Mouse (Mus musculus) midbrain, embryonic 13.5 days (tissue): ENCODE measurements at regions not wholly inside any gene's neighbourhood (a gene's known extent, or its start where the extent isn't known, plus 50 kb on each side); places are given as distances from the start of the nearest gene placed in this dataset.

ENCODE experiments used
- ATAC-seq: fragments of 200-750 bp; cut with Nextera tagmentation; 2 replicates; pipeline ENCODE4 v1.8.0; 2017; ENCODE audit warnings: mild to moderate bottlenecking, moderate TSS enrichment, moderate library complexity
- H3K27ac ChIP-seq: fragments of 300-500 bp; sonication (generic); 2 replicates; pipeline ENCODE4 v1.5.1; 2015; ENCODE audit warnings: inconsistent platforms, mild to moderate bottlenecking, moderate library complexity
- H3K27me3 ChIP-seq: fragments of 300-500 bp; sonication (generic); 2 replicates; pipeline ENCODE4 v1.6.1; 2015; ENCODE audit warnings: mild to moderate bottlenecking, inconsistent platforms
- H3K36me3 ChIP-seq: fragments of 300-500 bp; sonication (generic); 2 replicates; pipeline ENCODE4 v1.6.1; 2015; ENCODE audit warnings: mild to moderate bottlenecking, inconsistent platforms
- H3K4me1 ChIP-seq: fragments of 300-500 bp; sonication (generic); replicated peaks from 2 replicates; pipeline ENCODE4 v1.6.1; 2015; ENCODE audit warnings: inconsistent platforms
- H3K4me2 ChIP-seq: fragments of 300-500 bp; sonication (generic); replicated peaks from 2 replicates; pipeline ENCODE4 v1.6.1; 2015; ENCODE audit warnings: moderate library complexity, mild to moderate bottlenecking, inconsistent platforms
- H3K4me3 ChIP-seq: fragments of 300-500 bp; sonication (generic); replicated peaks from 2 replicates; pipeline ENCODE4 v1.5.1; 2015; ENCODE audit warnings: mild to moderate bottlenecking, inconsistent platforms
- H3K9ac ChIP-seq: fragments of 300-500 bp; sonication (generic); replicated peaks from 2 replicates; pipeline ENCODE4 v1.6.1; 2015; ENCODE audit warnings: mild to moderate bottlenecking, inconsistent platforms
- H3K9me3 ChIP-seq: fragments of 300-500 bp; sonication (generic); 2 replicates; pipeline ENCODE4 v1.6.1; 2016; ENCODE audit warnings: mild to moderate bottlenecking, inconsistent platforms
- WGBS: fragments of 180-500 bp; shearing (Covaris S2); methylation state at CpG from one replicate; pipeline ENCODE4 v1.1.7; 2015; 5-methylcytosine and 5-hydroxymethylcytosine counted together

DNA sequence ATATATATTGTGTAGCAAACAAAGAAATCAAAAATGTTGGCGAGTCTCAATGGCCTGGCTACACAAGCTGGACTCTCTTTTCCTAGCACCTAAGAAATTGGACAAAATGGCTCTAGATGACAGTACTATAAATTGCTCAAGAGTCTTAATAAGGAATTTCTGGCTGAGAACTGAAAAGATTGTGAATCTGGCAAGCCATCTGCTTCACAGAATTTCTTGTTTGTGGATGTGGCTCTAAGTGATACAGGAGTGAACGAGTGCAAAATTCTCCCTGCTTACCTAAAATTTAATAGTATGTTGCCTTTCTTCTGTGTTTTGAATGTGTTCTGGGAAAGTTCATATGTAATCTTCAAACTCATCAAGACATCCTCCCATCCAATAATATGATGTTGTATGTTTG, 508.1 kb downstream of the Gm37988 start:
- no peaks in the 10 kb centered on the region for H3K36me3 ChIP-seq
- H3K9me3 ChIP-seq = no peaks in the 10 kb centered on the region
- no peak overlapping the region for H3K9ac ChIP-seq
- no peaks in the 10 kb centered on the region for H3K4me1 ChIP-seq
- no peak overlapping the region for H3K4me3 ChIP-seq
- ATAC-seq = no peak
- no peak overlapping the region for H3K27ac ChIP-seq
- H3K27me3 ChIP-seq = no peaks in the 10 kb centered on the region
- no peak overlapping the region for H3K4me2 ChIP-seq
- WGBS = 95% methylated on average over 2 of the region's 2 CpGs

DNA sequence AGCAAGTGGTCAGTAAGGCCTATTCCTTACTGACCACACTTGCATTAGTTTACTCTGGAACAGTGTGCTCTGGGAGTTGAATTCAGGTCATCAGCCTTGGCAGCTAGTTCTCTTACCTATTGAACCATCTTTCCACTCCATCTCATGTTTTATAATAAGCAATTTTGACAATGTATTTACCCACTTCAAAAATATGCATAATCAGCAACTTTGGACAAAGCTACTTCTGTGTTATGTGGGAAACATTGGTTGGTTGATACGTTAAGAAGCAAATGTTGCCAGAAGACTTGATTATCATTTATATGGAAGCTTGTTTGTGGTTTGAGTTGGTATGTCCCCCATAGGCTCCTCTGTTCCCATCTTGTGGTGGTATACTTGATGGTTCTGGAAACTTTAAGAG, 509.4 kb downstream of the Gm37988 start:
- WGBS = 89% methylated on average over 1 of the region's 1 CpGs
- Histone ChIP-seq H3K9ac (no peak overlapping the region), H3K4me3 (no peak overlapping the region), H3K27ac (no peak overlapping the region), H3K27me3 (no peaks in the 10 kb centered on the region), H3K4me2 (no peak overlapping the region), H3K36me3 (no peaks in the 10 kb centered on the region), H3K9me3 (no peaks in the 10 kb centered on the region), H3K4me1 (no peaks in the 10 kb centered on the region)
- ATAC-seq = no peak

DNA sequence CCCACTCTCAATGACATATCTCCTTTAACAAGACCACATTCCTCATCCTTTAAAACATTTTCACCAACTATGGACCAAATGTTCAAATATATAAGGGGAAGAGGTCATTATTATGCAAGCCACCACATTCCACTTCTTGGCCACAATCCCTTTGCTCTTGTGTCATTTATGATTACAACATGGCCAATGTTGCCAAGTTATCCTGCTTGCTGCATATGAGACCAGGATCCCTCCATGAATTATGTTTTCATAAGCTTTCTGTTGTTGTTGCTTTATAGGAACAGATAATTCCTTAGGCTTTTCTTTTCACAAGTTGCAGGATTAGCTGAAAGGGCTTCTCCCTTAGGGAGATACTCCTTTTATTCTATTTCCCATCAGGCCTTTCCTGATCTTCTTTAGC, 518.6 kb downstream of the Gm37988 start:
- no peaks in the 10 kb centered on the region for H3K36me3 ChIP-seq
- no peak for ATAC-seq

More for the DNA sequence above, 518.6 kb downstream of the Gm37988 start:
- H3K4me1 ChIP-seq = no peaks in the 10 kb centered on the region
- no peak overlapping the region for H3K9ac ChIP-seq
- no peak overlapping the region for H3K4me2 ChIP-seq
- no peak overlapping the region for H3K27ac ChIP-seq
- no peaks in the 10 kb centered on the region for H3K9me3 ChIP-seq
- H3K27me3 ChIP-seq = no peaks in the 10 kb centered on the region
- H3K4me3 ChIP-seq = no peak overlapping the region
